Mouse (Mus musculus) liver, embryonic 16.5 days (tissue): ENCODE results near the gene Ttll11. TPM values are rescaled to one million over a fixed set of nuclear protein-coding genes. Genes with fewer than 3 reads are reported as not detected.

Experiments used
- ATAC-seq: fragments of 200-750 bp; cut with Nextera tagmentation; 2 replicates; pipeline ENCODE4 v1.8.0; 2017; ENCODE audit warnings: low read depth, mild to moderate bottlenecking, moderate number of reproducible peaks, moderate library complexity
- H3K27ac ChIP-seq: fragments of 300-500 bp; sonication (generic); 2 replicates; pipeline ENCODE4 v1.5.1; 2014; ENCODE audit warnings: mild to moderate bottlenecking, low read length
- H3K27me3 ChIP-seq: fragments of 300-500 bp; sonication (generic); 2 replicates; pipeline ENCODE4 v1.6.1; 2014; ENCODE audit warnings: low read depth, low read length, mixed read lengths; ENCODE audit not compliant: control insufficient read depth, insufficient read depth
- H3K36me3 ChIP-seq: fragments of 300-500 bp; sonication (generic); 2 replicates; pipeline ENCODE4 v1.6.1; 2014; ENCODE audit warnings: mild to moderate bottlenecking; ENCODE audit not compliant: control insufficient read depth, insufficient read depth
- H3K4me1 ChIP-seq: fragments of 300-500 bp; sonication (generic); 2 replicates; pipeline ENCODE4 v1.6.1; 2014; ENCODE audit warnings: low read depth, low read length, mixed read lengths; ENCODE audit not compliant: control insufficient read depth
- H3K4me2 ChIP-seq: fragments of 300-500 bp; sonication (generic); 2 replicates; pipeline ENCODE4 v1.6.1; 2014; ENCODE audit warnings: low read depth, low read length, mixed read lengths
- H3K4me3 ChIP-seq: fragments of 300-500 bp; sonication (generic); 2 replicates; pipeline ENCODE4 v1.5.1; 2014; ENCODE audit warnings: low read depth, mild to moderate bottlenecking, low read length
- H3K9ac ChIP-seq: fragments of 300-500 bp; sonication (generic); 2 replicates; pipeline ENCODE4 v1.6.1; 2014; ENCODE audit warnings: low read depth, low read length
- H3K9me3 ChIP-seq: fragments of 300-500 bp; sonication (generic); replicated peaks from 2 replicates; pipeline ENCODE4 v1.6.1; 2016; ENCODE audit warnings: low read length; ENCODE audit not compliant: control insufficient read depth
- WGBS: fragments of 180-500 bp; shearing (Covaris S2); extraction: QIAGEN DNeasy Blood & Tissue Kit; methylation state at CpG from one replicate; pipeline ENCODE4 v1.1.7; 2014; ENCODE audit not compliant: insufficient replicate concordance; 5-methylcytosine and 5-hydroxymethylcytosine counted together
- polyA plus RNA-seq: library from polyadenylated mRNA; unstranded; fragments of >200 nt; fragmentation: Nextera tagmentation; extraction: Ambion mirVana; gene quantifications from 2 replicates; pipeline ENCODE4 v1.2.1, GENCODE M21; 2015

Gene Ttll11
- polyA plus RNA-seq, 1 experiment from 2014 or later: 0.79 TPM

DNA sequence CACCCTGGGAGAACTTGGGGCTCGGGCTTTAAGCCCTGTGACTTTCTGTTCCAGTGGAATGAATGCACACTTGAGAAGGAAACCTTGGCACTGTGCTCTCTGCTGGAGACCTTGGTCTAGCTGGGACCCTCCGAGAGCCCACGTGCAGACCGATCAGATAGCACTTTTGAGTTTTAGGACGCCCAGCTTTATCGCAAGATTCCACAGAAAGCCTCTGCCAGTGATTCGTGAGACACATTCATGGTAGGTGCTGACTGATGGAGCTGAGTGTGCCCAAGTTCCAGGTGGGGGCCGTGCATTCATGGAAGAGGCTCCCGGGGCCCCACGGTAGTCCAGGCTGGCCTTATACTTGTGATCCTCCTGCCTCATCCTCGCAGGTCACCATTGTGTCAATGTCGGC, 210.3 kb downstream of the Ttll11 start:
- ATAC-seq: no peak
- Histone ChIP-seq H3K9me3 (no peaks in the 10 kb centered on the region), H3K4me2 (no peak overlapping the region), H3K4me3 (no peak overlapping the region), H3K27me3 (no peaks in the 10 kb centered on the region), H3K4me1 (no peaks in the 10 kb centered on the region), H3K36me3 (no peaks in the 10 kb centered on the region), H3K27ac (no peak overlapping the region), H3K9ac (no peak overlapping the region)
- 71% methylated on average over 12 of the region's 12 CpGs for WGBS

DNA sequence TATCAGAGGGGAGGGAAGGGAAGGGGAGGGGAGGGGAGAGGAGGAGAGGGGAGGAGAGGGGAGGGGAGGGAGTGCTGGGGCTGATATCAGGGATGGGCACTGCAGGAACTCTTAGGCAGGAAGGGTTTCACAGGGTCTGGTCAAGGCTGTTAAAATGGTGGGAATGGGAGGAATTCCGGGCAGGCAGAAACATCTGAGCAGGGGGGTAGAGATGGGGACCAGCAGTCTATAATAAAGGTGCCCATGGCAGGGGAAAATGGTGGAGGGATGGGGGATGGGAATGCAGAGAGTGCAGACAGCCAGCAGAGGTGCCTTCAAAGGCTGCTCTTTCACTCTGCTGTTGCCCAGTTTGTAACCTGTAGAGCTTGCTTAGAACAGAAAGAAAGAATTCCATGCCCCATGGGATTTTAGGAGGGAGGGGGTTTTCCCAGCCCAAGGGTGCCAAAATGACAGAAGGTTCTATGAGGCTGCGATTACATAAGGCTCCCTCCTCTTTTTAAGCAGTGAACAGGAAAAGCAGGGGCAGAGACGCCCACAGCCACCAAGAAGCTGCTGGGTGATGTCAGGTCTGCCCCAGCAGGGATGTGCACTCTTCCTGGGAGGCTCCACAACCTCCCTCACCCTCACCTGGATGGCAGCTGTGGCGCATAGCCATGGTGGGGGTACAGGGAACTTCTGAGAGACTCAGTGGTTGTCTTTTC, 211.0 kb downstream of the Ttll11 start:
- Histone ChIP-seq H3K27ac (no peak overlapping the region), H3K9ac (no peak overlapping the region), H3K36me3 (no peaks in the 10 kb centered on the region), H3K4me2 (no peak overlapping the region), H3K27me3 (no peaks in the 10 kb centered on the region), H3K4me3 (no peak overlapping the region), H3K4me1 (no peaks in the 10 kb centered on the region), H3K9me3 (no peaks in the 10 kb centered on the region)
- ATAC-seq: no peak
- WGBS: 32% methylated on average over 4 of the region's 4 CpGs

DNA sequence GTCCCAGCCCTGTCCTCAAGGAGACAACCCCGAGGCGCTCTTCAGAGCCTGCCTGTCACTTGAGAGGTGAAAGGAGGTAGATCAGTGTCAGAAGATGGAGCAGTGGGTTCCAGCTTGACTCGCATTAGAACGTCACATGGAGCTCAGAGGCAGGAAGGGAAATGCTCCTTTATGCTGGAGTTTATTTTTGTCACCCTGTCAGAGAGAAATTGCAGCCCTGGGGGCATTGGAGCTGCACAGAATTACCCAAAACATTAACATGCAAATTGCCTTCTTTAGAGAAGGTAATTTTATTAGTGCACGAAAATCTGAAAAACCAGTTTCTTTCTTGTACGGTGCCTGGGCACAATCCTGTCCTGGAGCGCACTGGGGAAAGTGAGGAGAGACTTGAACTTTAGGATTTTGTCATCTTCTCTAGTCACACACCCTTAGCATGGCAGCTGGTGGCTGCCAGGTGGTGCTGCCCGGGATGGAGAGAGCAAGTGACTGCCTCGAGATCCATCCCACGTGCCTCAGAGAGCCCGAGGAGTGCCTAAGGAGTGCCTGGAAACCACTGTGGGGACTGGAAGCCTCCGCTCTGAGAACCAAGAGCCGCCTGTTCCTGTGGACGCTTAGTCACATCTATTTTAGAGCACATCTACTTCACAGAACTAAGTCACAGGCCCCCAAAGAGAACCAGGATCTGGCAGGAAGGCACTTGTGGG, 211.7 kb downstream of the Ttll11 start:
- Histone ChIP-seq H3K27ac (no peak overlapping the region), H3K9ac (no peak overlapping the region), H3K36me3 (no peaks in the 10 kb centered on the region), H3K4me1 (no peaks in the 10 kb centered on the region), H3K27me3 (no peaks in the 10 kb centered on the region), H3K9me3 (no peaks in the 10 kb centered on the region), H3K4me3 (no peak overlapping the region), H3K4me2 (no peak overlapping the region)
- ATAC-seq: no peak
- 33% methylated on average over 14 of the region's 14 CpGs for WGBS

DNA sequence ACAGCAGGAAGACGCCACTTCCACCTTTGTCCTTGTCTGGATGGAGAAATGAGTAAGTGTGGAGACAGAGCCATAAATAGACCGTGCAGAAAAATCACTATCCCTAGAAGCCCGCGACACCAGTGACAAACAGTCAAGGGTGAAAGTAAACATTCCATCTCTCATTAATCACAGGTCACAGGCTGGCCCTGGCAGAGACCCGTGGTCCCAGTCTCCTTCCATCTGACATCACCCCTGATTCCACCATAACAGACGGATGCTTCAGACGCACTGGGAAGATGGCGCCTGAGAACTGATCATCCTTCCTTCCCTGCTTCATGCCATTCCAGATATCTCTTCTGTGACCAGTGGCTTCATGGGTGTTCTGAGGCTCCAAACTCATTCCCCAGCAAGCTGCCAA, 215.4 kb downstream of the Ttll11 start:
- H3K9ac ChIP-seq: no peak overlapping the region
- no peak overlapping the region for H3K4me3 ChIP-seq
- H3K27ac ChIP-seq: no peak overlapping the region
- 56% methylated on average over 8 of the region's 8 CpGs for WGBS
- ATAC-seq: no peak
- H3K9me3 ChIP-seq: no peaks in the 10 kb centered on the region
- no peaks in the 10 kb centered on the region for H3K4me1 ChIP-seq
- H3K36me3 ChIP-seq: no peaks in the 10 kb centered on the region
- H3K4me2 ChIP-seq: no peak overlapping the region
- H3K27me3 ChIP-seq: no peaks in the 10 kb centered on the region

DNA sequence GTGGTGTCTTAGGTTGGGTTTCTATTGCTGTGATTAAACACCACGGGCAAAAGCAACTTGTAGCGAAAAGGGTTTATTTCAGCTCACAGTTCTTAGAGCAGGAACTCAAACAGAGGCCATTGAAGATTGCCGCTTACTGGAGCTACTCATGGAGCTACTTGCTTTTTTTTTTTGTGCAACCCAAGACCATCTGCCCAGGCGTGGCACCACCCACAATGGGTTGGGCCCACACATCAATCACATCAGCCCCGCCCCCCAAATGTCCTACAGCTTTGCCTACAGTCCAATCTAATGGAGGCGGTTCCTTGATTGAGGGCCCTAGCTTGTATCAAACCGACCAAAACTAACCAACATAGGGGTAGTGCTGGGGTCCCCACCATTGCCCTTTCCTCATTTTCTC, 215.9 kb downstream of the Ttll11 start:
- H3K27me3 ChIP-seq: no peaks in the 10 kb centered on the region
- no peak overlapping the region for H3K4me3 ChIP-seq
- H3K27ac ChIP-seq: no peak overlapping the region
- no peak overlapping the region for H3K9ac ChIP-seq
- no peak overlapping the region for H3K4me2 ChIP-seq
- no peak for ATAC-seq
- WGBS: 67% methylated on average over 7 of the region's 7 CpGs
- no peaks in the 10 kb centered on the region for H3K4me1 ChIP-seq
- H3K36me3 ChIP-seq: no peaks in the 10 kb centered on the region
- no peaks in the 10 kb centered on the region for H3K9me3 ChIP-seq

DNA sequence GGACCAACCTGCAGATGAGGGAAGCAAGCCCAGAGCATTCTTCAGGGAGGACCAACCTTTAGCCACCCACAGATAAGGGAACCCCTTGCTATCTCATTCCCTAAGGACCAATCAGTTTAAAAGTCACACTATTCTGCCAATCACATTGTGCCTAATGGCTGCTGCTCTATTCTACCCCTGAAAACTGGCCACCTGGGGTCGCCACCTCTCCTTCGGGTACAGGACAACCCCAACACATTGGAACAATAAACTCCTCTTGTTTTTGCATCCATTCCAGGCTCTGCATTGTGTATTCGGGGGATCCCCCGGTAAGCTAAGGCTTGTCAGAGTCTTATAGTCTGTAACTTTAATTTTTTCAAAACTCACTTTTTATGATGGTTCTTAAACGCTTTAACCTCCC, 218.3 kb downstream of the Ttll11 start:
- ATAC-seq: no peak
- Histone ChIP-seq H3K4me1 (no peaks in the 10 kb centered on the region), H3K27ac (no peak overlapping the region), H3K27me3 (no peaks in the 10 kb centered on the region), H3K9ac (no peak overlapping the region), H3K9me3 (no peaks in the 10 kb centered on the region), H3K4me2 (no peak overlapping the region), H3K4me3 (no peak overlapping the region), H3K36me3 (no peaks in the 10 kb centered on the region)
- 55% methylated on average over 5 of the region's 5 CpGs for WGBS

DNA sequence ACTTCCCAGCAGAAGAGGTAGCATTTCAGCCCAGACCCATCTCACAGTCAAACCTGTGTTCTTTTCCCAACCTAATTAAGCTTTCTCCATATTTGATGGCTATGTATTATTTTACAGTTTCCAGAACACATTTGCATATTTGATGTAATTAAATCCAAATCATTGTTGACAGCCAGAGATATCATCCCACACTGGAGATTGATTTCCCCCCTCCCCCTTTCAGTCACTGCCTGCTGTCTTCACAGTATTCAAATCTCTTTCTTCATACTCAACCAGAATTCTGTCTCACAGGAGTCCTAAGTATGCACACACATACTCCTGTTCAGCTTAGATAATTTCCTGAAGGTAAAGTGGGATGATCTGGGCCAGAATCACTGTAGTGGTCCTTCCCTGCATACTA, 218.8 kb downstream of the Ttll11 start:
- H3K36me3 ChIP-seq: no peaks in the 10 kb centered on the region
- no peak for ATAC-seq
- no peaks in the 10 kb centered on the region for H3K27me3 ChIP-seq
- no peak overlapping the region for H3K4me3 ChIP-seq
- H3K4me2 ChIP-seq: no peak overlapping the region
- H3K9ac ChIP-seq: no peak overlapping the region
- no peak overlapping the region for H3K27ac ChIP-seq
- H3K4me1 ChIP-seq: no peaks in the 10 kb centered on the region
- H3K9me3 ChIP-seq: no peaks in the 10 kb centered on the region

DNA sequence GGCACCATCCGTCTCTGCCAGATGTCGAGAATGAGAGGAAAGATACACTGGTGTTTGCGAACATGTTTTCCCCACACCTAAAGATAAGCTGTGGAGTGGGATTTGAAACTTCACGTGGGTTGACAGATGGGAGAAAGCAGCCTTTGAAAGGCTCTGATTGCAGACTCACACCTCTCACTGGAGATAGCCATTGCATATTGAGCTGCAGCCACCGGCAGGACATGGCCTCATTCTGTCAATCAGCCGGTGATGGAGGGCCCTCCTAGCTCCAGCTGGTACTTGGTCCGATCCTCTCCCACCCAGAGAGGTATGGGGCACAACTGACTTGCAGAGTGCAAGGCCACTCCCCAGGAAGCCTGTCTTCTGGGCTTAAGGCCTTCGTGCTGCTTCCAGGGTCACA, 219.4 kb downstream of the Ttll11 start:
- no peaks in the 10 kb centered on the region for H3K4me1 ChIP-seq
- WGBS: 43% methylated on average over 8 of the region's 8 CpGs
- ATAC-seq: no peak

DNA sequence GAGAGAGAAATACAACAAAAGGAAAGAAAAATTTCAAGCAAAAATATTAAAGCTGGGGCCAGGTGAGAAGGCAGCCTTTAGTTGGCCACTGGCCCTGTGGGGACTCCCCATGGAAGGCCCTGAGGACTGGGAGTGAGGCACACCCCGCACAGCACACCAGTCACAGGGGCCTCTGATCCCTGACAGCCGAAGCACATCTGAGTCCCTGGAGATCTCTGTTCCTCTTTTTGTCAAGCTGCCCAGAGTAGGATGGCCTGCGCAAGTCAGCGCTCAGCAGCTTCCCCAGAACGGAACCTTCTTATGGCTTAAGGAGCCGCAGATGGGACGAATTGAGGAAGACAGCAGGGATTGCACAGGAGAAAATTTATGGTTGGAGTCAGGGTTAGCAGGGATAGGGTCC, 223.2 kb downstream of the Ttll11 start:
- H3K36me3 ChIP-seq: no peaks in the 10 kb centered on the region
- H3K27me3 ChIP-seq: no peaks in the 10 kb centered on the region
- H3K9ac ChIP-seq: no peak overlapping the region
- H3K27ac ChIP-seq: no peak overlapping the region
- H3K9me3 ChIP-seq: no peaks in the 10 kb centered on the region
- no peak for ATAC-seq
- H3K4me2 ChIP-seq: no peak overlapping the region
- H3K4me3 ChIP-seq: no peak overlapping the region
- WGBS: 20% methylated on average over 7 of the region's 7 CpGs
- no peaks in the 10 kb centered on the region for H3K4me1 ChIP-seq

More for the DNA sequence above, 219.4 kb downstream of the Ttll11 start:
- no peak overlapping the region for H3K27ac ChIP-seq
- no peaks in the 10 kb centered on the region for H3K36me3 ChIP-seq
- no peak overlapping the region for H3K4me2 ChIP-seq
- H3K27me3 ChIP-seq: no peaks in the 10 kb centered on the region
- no peak overlapping the region for H3K4me3 ChIP-seq
- H3K9ac ChIP-seq: no peak overlapping the region
- no peaks in the 10 kb centered on the region for H3K9me3 ChIP-seq
